Mouse (Mus musculus) heart, embryonic 16.5 days (tissue): ENCODE results near the gene Fbh1. TPM values are rescaled to one million over a fixed set of nuclear protein-coding genes. Genes with fewer than 3 reads are reported as not detected.
"Not testable (repeated sequence)": the region's sequence is repeated elsewhere in the genome, so short reads cannot be mapped to it uniquely, and the experiment has no call there.

Experiments used
- ATAC-seq: fragments of 200-750 bp; cut with Nextera tagmentation; replicated peaks from 2 replicates; pipeline ENCODE4 v1.8.0; 2017; ENCODE audit warnings: moderate number of reproducible peaks; ENCODE audit not compliant: insufficient read depth, low FRiP score; ENCODE audit errors: extremely low read depth
- H3K27ac ChIP-seq: fragments of 300-500 bp; sonication (generic); 2 replicates; pipeline ENCODE4 v1.5.1; 2014; ENCODE audit warnings: mild to moderate bottlenecking, low read length, control low read depth, moderate library complexity
- H3K27me3 ChIP-seq: fragments of 300-500 bp; sonication (generic); 2 replicates; pipeline ENCODE4 v1.6.1; 2014; ENCODE audit warnings: low read length, mixed read lengths; ENCODE audit not compliant: control insufficient read depth, insufficient read depth
- H3K36me3 ChIP-seq: fragments of 300-500 bp; sonication (generic); 2 replicates; pipeline ENCODE4 v1.6.1; 2014; ENCODE audit not compliant: control insufficient read depth, insufficient read depth
- H3K4me1 ChIP-seq: fragments of 300-500 bp; sonication (generic); 2 replicates; pipeline ENCODE4 v1.6.1; 2014; ENCODE audit warnings: low read length, mixed read lengths; ENCODE audit not compliant: control insufficient read depth, insufficient read depth
- H3K4me2 ChIP-seq: fragments of 300-500 bp; sonication (generic); 2 replicates; pipeline ENCODE4 v1.6.1; 2014; ENCODE audit warnings: low read depth, mild to moderate bottlenecking, control low read depth, low read length
- H3K4me3 ChIP-seq: fragments of 300-500 bp; sonication (generic); 2 replicates; pipeline ENCODE4 v1.5.1; 2014; ENCODE audit warnings: mild to moderate bottlenecking, control low read depth, low read length
- H3K9ac ChIP-seq: fragments of 300-500 bp; sonication (generic); 2 replicates; pipeline ENCODE4 v1.6.1; 2014; ENCODE audit warnings: low read length, control low read depth
- H3K9me3 ChIP-seq: fragments of 300-500 bp; sonication (generic); replicated peaks from 2 replicates; pipeline ENCODE4 v1.6.1; 2016; ENCODE audit warnings: low read length; ENCODE audit not compliant: control insufficient read depth
- WGBS: fragments of 180-500 bp; shearing (Covaris S2); extraction: QIAGEN DNeasy Blood & Tissue Kit; methylation state at CpG from one replicate; pipeline ENCODE4 v1.1.7; 2014; 5-methylcytosine and 5-hydroxymethylcytosine counted together
- polyA plus RNA-seq: library from polyadenylated mRNA; unstranded; fragments of >200 nt; fragmentation: Nextera tagmentation; extraction: Ambion mirVana; gene quantifications from 2 replicates; pipeline ENCODE4 v1.2.1, GENCODE M21; 2015

Fbh1 gene
- polyA plus RNA-seq, 1 experiment from 2014 or later = 113 TPM

DNA sequence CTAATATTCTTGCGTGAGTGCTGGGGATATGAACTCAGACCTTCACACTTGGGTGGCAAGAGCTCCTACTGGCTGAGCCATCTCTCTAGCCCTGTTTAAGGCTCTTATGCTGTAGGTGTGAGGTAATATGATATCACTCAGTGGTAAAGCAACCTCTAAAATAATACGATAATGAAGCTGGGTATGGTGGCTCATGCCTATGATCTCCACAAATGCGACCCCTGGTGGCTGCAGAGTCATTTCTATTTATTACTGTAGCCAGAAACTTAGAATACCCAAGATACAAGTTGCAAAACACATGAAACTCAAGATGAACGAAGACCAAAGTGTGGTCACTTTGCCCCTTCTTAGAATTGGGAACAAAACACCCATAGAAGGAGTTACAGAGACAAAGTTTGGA lies 67.3 kb downstream of the Fbh1 start:
- H3K4me1 ChIP-seq, ATAC-seq, H3K36me3 ChIP-seq, H3K9me3 ChIP-seq, H3K9ac ChIP-seq, H3K27ac ChIP-seq, H3K4me2 ChIP-seq, H3K27me3 ChIP-seq, H3K4me3 ChIP-seq: not testable (repeated sequence)
- 50% methylated on average over 4 of the region's 4 CpGs for WGBS

DNA sequence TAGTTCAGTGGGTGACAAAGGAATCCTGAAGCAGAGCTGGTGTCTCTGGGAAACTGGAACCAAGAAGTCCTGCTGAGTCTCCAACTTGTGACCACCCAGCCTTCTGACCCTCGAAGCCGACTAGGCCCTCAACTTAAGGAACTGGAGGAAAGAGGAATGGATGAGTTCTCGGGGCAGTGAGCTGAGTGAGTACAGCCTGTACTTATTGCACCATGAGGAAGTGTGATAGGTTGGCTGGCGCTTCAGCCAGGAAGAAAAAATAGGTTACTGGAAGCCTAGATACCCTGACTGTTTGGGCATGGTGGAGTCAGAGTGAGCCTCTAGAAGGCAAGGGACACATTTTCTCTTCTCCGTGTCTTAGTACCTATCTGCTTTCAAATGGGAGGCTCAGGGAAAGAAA lies 68.8 kb downstream of the Fbh1 start:
- no peak for ATAC-seq

DNA sequence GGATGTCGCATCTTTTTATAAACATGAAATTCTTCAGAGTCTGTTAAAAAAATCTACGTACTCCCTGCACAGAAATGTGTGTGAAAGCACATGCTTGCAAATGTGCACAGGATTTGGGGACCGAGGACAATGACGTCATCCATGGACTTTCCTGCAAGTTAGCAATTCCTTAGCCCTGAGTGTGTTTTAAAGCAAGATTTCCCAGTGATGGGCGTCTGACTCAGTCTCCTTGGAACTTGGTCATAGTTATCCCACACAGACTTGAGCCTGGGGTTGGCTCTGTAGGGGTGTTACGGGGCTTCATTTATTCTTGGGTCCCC lies 70.7 kb downstream of the Fbh1 start:
- Histone ChIP-seq H3K4me2 (peak overlapping the region; percentile 97), H3K4me3 (peak overlapping the region; percentile 69), H3K27ac (no peak overlapping the region), H3K27me3 (no peaks in the 10 kb centered on the region), H3K4me1 (peaks cover 7% of the 10 kb centered on the region; the same call in 1 of the 2 replicates), H3K9me3 (no peaks in the 10 kb centered on the region), H3K9ac (peak overlapping the region; percentile 79; the same call in 1 of the 2 replicates), H3K36me3 (no peaks in the 10 kb centered on the region)
- no peak for ATAC-seq
- whole genome bisulfite sequencing = 45% methylated on average over 6 of the region's 6 CpGs

More for the DNA sequence above, 68.8 kb downstream of the Fbh1 start:
- Histone ChIP-seq H3K4me2 (no peak overlapping the region), H3K4me3 (no peak overlapping the region), H3K36me3 (no peaks in the 10 kb centered on the region), H3K9ac (no peak overlapping the region), H3K27me3 (no peaks in the 10 kb centered on the region), H3K4me1 (peaks cover 7% of the 10 kb centered on the region; the same call in 1 of the 2 replicates), H3K9me3 (no peaks in the 10 kb centered on the region), H3K27ac (no peak overlapping the region)
- 77% methylated on average over 5 of the region's 5 CpGs for WGBS

DNA sequence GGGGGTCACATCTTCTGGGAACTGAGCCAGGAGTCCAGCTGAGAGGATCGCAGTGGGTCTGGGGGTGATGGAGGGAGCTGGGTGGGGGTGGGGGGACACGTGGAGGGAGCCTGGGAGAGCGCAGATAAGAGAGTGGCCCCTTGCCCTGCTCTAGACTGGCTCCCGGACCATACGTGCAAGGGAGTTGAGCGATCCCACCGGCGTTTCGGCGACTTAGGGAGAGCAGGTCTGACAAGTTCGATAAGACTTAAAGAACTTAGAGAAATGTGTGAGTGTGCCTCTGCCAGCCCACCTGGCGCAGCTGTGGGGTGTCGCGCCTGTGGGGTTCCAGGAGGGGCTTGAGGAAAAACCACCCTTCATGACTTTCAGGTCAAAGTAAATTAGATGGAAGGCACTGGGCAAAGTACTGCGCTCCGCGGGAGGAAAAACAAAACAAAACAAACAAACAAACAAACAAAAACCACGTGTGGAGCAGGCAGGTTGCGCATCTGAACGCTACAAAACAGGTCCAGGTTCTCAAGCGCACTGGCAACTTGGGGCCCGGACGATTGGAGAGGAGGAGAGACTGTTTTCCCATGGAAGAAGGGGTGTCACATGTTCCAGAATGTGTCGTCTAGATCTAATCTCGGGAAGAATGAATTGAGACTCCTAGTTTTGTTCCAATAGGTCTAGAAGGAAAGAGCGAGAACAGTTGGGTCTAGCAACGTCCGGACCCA lies 71.2 kb downstream of the Fbh1 start:
- Histone ChIP-seq H3K4me3 (peak overlapping the region; percentile 69), H3K27ac (peak overlapping the region; percentile 88)

DNA sequence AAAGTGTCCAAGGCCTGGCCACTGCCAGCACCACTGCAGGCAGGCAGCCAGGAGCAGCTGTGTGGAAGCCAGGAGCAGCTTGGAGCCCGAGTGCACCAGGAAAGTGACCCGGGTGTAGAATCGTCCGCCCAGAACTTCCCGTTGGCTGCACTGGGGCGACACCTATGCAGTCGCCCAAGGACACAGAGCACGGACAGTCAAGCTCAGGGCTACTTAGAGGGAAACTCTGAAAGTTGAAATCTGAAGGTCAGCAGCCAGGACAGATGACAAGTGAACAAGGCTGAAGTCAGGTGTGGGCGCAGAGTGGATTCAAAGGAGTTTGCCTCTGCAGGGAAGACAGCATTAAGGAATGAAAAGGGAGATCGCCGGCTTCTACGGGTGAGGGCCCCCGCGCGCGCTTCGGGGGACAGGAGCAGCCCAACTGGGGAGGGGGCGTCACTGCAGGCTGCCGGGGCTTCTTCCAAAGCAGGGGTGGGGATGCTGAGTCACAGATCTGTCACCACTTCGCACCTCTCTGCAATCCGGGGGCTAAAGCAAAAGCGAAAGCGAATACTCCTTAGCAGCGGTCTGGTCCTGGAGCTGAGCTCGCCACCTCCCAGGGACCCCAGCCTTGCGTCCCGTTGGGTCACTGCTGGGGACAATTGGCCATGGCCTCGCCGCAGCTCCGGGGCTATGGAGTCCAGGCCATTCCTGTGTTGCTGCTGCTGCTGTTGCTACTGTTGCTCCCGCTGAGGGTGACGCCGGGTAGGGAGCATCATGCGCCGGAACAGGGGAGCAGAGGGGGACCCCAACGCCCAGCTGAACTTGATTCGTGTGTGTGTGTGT lies 72.0 kb downstream of the Fbh1 start, which contains the start of gene Il15ra:
Il15ra (plus strand) TSS at position 90 of the 825 bp plus-strand sequence.
- Histone ChIP-seq H3K27me3 (no peaks in the 10 kb centered on the region), H3K4me1 (peaks cover 7% of the 10 kb centered on the region; the same call in 1 of the 2 replicates), H3K36me3 (no peaks in the 10 kb centered on the region), H3K4me3 (peak within 1 kb of the TSS; percentile 69), H3K27ac (peak within 1 kb of the TSS; percentile 88), H3K9ac (peak within 1 kb of the TSS; percentile 79), H3K4me2 (peak within 1 kb of the TSS; percentile 97), H3K9me3 (no peaks in the 10 kb centered on the region)
- peak; percentile 86 for ATAC-seq
- whole genome bisulfite sequencing = under 1% methylated on average over 37 of the region's 37 CpGs

More for the DNA sequence above, 71.2 kb downstream of the Fbh1 start:
- ATAC-seq = peak; percentile 20; the same call in 1 of the 2 replicates
- no peaks in the 10 kb centered on the region for H3K27me3 ChIP-seq
- 5% methylated on average over 28 of the region's 28 CpGs for whole genome bisulfite sequencing
- no peaks in the 10 kb centered on the region for H3K36me3 ChIP-seq
- H3K4me1 ChIP-seq = peaks cover 7% of the 10 kb centered on the region; the same call in 1 of the 2 replicates
- H3K9me3 ChIP-seq = no peaks in the 10 kb centered on the region
- peak overlapping the region; percentile 79 for H3K9ac ChIP-seq
- peak overlapping the region; percentile 97 for H3K4me2 ChIP-seq

DNA sequence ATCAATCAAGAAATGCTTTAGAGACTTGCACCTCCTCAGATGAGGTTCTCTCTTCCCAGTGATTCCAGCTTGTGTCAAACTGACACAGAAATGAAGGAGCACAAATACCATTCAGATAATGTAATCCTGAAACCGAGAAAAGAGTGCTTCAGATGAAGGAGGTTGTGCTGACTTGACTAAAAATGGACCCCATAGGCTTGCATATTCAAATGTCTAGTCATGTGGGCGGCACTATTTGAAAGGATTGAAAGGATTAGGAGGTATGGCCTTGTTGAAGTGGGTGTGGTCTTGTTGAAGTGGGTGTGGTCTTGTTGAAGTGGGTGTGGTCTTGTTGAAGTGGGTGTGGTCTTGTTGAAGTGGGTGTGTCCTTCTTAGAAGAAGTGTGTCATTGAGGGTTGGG lies 77.5 kb downstream of the Fbh1 start:
- WGBS = 77% methylated on average over 2 of the region's 2 CpGs
- no peak for ATAC-seq

DNA sequence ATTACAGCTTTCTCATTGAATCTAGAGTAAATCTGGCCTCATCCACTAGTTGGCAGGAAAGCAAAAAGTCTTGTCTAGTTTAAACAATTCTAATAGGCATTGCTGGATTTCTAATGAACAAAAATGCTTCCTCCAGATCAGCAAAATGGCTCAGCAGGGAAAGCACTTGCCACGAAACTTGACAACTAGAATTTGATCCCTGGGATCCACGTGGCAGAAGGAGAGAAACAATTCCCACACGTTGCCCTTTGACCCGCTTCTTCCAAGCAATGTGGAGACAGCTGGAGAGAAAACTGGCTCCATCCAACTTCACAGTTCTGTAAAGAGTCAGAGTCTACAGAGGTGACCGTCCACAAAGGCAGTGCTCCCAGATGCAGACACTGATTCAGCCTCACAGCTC lies 78.4 kb downstream of the Fbh1 start:
- H3K4me2 ChIP-seq = no peak overlapping the region
- no peak for ATAC-seq
- H3K36me3 ChIP-seq = no peaks in the 10 kb centered on the region
- WGBS = 62% methylated on average over 5 of the region's 5 CpGs
- H3K4me3 ChIP-seq = no peak overlapping the region
- no peak overlapping the region for H3K27ac ChIP-seq
- H3K9ac ChIP-seq = no peak overlapping the region
- H3K9me3 ChIP-seq = 0 out of 2 replicates have a peak, but pooled peaks cover 2% of the 10 kb centered on the region
- no peaks in the 10 kb centered on the region for H3K4me1 ChIP-seq
- H3K27me3 ChIP-seq = no peaks in the 10 kb centered on the region

More for the DNA sequence above, 77.5 kb downstream of the Fbh1 start:
- H3K9me3 ChIP-seq = 0 out of 2 replicates have a peak, but pooled peaks cover 2% of the 10 kb centered on the region
- H3K27me3 ChIP-seq = no peaks in the 10 kb centered on the region
- H3K4me3 ChIP-seq = no peak overlapping the region
- no peaks in the 10 kb centered on the region for H3K36me3 ChIP-seq
- no peak overlapping the region for H3K4me2 ChIP-seq
- no peak overlapping the region for H3K27ac ChIP-seq
- no peak overlapping the region for H3K9ac ChIP-seq
- H3K4me1 ChIP-seq = no peaks in the 10 kb centered on the region

DNA sequence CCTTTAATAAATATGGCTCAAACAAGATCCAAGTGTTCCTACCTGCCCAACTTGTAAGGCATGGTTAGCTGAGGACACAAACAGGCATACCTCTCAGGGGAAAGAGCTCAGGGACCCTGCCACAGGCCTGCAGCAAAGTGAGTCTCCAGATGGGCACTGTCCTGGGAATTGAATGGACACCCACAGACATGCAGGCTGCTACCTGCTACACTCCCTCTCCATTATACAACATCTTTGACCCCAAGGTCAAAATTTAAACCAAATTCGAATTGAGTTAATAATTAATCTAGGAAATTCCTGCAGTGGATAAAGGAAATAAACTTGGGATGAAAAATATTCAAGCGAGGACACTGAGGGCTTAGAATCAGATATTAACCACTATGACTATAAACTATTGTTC lies 81.5 kb downstream of the Fbh1 start:
- Histone ChIP-seq H3K27me3 (no peaks in the 10 kb centered on the region), H3K4me2 (no peak overlapping the region), H3K9ac (no peak overlapping the region), H3K4me3 (no peak overlapping the region), H3K27ac (no peak overlapping the region), H3K4me1 (no peaks in the 10 kb centered on the region), H3K9me3 (0 out of 2 replicates have a peak, but pooled peaks cover 2% of the 10 kb centered on the region), H3K36me3 (no peaks in the 10 kb centered on the region)
- WGBS = 56% methylated on average over 2 of the region's 2 CpGs
- no peak for ATAC-seq

DNA sequence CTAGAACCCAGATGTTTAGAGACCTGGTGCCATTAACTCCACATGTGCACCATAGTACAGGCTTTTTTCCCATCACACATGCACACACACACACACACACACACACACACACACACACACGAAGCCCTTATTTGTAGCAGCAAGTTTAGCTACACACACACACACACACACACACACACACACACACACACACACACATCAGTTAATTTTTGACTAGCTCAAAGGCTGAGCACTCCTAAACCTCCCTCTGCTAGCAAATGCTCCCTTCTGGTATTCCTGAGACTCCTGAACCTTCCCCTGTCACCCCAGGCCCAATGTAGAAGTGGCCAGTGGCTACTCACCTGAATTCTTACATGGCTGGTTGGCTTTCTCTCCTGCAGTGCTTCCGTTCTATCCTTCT lies 83.3 kb downstream of the Fbh1 start:
- Histone ChIP-seq H3K4me1 (no peaks in the 10 kb centered on the region), H3K36me3 (no peaks in the 10 kb centered on the region), H3K27ac (no peak overlapping the region), H3K27me3 (no peaks in the 10 kb centered on the region), H3K4me2 (no peak overlapping the region), H3K9ac (no peak overlapping the region), H3K9me3 (no peaks in the 10 kb centered on the region), H3K4me3 (no peak overlapping the region)
- no peak for ATAC-seq
- 66% methylated on average over 2 of the region's 2 CpGs for WGBS
